In genomic region chr12:75428719-75429118, GRCm38 (mm10) we compare ENCODE assay signal across 24 mouse cellular contexts. TPM values are rescaled to one million over a fixed set of nuclear protein-coding genes. Genes with fewer than 3 reads are reported as not detected.
"Had no signal": no experiment of that assay in that cellular context is flagged by ENCODE, and none has a peak within 500 bp of the region (broad histone marks: within the 10 kb centered on the region; RNA-seq: fewer than 3 reads in every experiment).

No protein-coding gene starts in this region.

- H3K9me3 ChIP-seq: neural tube, embryonic 13.5 days; neural tube, embryonic 15.5 days; stomach, embryonic 15.5 days had no signal

- H3K4me3 ChIP-seq: neural tube, embryonic 12.5 days; neural tube, embryonic 13.5 days; neural tube, embryonic 15.5 days; stomach, embryonic 15.5 days had no signal

- H3K4me1 ChIP-seq: neural tube, embryonic 12.5 days; stomach, embryonic 15.5 days had no signal

- DNase-seq: right cerebral cortex, adult 18-20 months; right cerebral cortex, postnatal 14 days; right cerebral cortex, postnatal 25 days; right cerebral cortex, postnatal 4 days; spleen, adult 18-20 months; thymus, adult 18-20 months; thymus, adult 2 months; thymus, postnatal 14 days; thymus, postnatal 25 days; thymus, postnatal 36 days; thymus, postnatal 4 days had no signal

- H3K9ac ChIP-seq: neural tube, embryonic 12.5 days; neural tube, embryonic 13.5 days; neural tube, embryonic 15.5 days; stomach, embryonic 15.5 days had no signal

- H3K36me3 ChIP-seq: neural tube, embryonic 12.5 days; neural tube, embryonic 13.5 days; neural tube, embryonic 15.5 days; stomach, embryonic 15.5 days had no signal

- H3K4me2 ChIP-seq: neural tube, embryonic 12.5 days; neural tube, embryonic 13.5 days; neural tube, embryonic 15.5 days; stomach, embryonic 15.5 days had no signal

- H3K27me3 ChIP-seq: neural tube, embryonic 12.5 days; neural tube, embryonic 15.5 days; stomach, embryonic 15.5 days had no signal

- H3K27ac ChIP-seq: neural tube, embryonic 12.5 days; neural tube, embryonic 13.5 days; neural tube, embryonic 15.5 days; stomach, embryonic 15.5 days; stomach, postnatal 0 days had no signal

RNA-seq across cellular contexts. Expression of gene Gphb5, which starts 12.1 kb away (rescaled TPM):
- polyA plus RNA-seq: neural tube, embryonic 11.5 days; neural tube, embryonic 12.5 days; neural tube, embryonic 13.5 days; neural tube, embryonic 14.5 days; neural tube, embryonic 15.5 days; small intestine, adult 2 months; spleen, adult 2 months; stomach, embryonic 14.5 days; stomach, embryonic 15.5 days; stomach, embryonic 16.5 days; stomach, postnatal 0 days; testis, adult 2 months; urinary bladder, adult 2 months had no signal
